Mouse (Mus musculus): ENCODE results near the gene Fras1. TPM values are rescaled to one million over a fixed set of nuclear protein-coding genes. Genes with fewer than 3 reads are reported as not detected.

The Fras1 gene
- total and polyA plus RNA-seq, 3 experiments: 1.00 to 1.6 (median 1.3) TPM

DNA sequence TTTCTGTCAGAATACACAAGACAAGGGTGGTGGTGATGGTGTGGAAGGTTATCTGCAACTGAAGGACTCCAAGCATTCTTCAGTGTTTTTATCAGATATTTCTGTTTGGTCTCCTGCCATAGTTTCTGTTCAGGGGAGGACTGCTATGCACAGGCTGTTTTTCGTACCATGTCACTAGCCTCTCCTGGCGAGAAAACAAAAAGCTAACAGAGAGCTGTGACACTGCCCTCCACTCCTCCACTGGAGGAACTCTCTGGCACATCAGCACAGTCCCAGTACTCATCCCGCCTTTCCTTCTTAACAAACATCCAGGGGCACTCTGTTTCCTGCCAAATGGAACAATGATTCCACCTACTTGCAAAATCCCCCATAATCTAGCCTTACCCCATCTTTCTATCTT lies 101.7 kb downstream of the Fras1 start:
- 34% methylated on average over 3 of the region's 3 CpGs for WGBS
- intact Hi-C loops (cut with DNase I): no loop called here
- Histone ChIP-seq H3K79me2 (replicated peaks; ENCODE audit: control insufficient read depth, insufficient read depth, low read length) (no peaks in the 10 kb centered on the region), H3K27me3 (ENCODE audit: control insufficient read depth, insufficient read depth, low read length) (no peaks in the 10 kb centered on the region), H3K4me3 (no peak overlapping the region), H3K27ac (no peak overlapping the region), H3K9ac (ENCODE audit: low read depth, low read length) (no peak overlapping the region), H3K36me3 (ENCODE audit: control insufficient read depth, insufficient read depth, low read length) (no peaks in the 10 kb centered on the region), H3K4me1 (ENCODE audit: control insufficient read depth, insufficient read depth, low read length) (no peaks in the 10 kb centered on the region)
- no peak for TF ChIP-seq CTCF (IDR thresholded peaks at IDR 0.05)
- no peak for TF ChIP-seq EP300 (IDR thresholded peaks at IDR 0.05; ENCODE audit: insufficient read depth, low read depth, low read length)
- TF ChIP-seq POLR2A (IDR thresholded peaks at IDR 0.05; ENCODE audit: insufficient read depth, low read depth, low read length): no peak
- DNase-seq: no peak

DNA sequence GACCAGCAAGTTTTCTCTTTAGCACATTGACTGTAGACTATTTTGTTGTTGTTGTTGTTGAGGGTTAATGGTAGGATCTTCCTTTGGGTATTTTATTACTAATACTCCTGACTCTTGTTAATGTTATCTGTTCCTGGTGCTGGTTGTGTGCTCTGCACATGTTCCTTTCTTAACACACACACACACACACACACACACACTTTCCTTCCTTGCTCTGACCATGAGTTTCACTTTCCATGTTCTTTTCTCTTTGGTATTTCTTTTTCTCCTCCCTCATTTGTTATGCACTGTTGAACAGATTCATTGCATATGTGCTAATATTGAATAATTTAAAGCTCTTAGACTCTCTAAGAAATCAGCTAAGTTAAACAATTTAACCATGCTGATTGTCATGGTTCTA lies 105.2 kb downstream of the Fras1 start:
- Histone ChIP-seq H3K4me3 (no peak overlapping the region), H3K27ac (no peak overlapping the region)
- intact Hi-C loops (cut with DNase I): no loop called here

DNA sequence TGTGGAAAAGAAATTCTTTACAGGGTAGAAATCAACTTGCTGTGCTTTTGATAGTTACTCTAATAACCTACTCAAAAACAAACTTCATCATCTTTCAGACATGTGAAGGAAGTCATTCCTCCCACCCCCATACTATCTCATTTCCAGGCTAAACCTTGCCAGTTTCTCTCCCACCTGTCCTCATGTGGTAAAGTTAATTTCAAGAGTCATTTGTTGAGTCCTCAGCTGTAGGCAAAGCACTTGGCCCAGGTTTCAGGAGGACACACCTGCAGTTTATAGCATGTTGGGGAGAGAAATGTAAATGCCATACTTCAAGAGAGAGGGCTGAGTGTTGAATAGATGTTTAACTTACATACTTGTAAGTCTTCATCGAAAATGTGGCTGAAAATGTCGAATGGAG lies 107.4 kb downstream of the Fras1 start:
- Histone ChIP-seq H3K4me1 (ENCODE audit: control insufficient read depth, insufficient read depth, low read length) (no peaks in the 10 kb centered on the region), H3K36me3 (ENCODE audit: control insufficient read depth, insufficient read depth, low read length) (no peaks in the 10 kb centered on the region), H3K79me2 (replicated peaks; ENCODE audit: control insufficient read depth, insufficient read depth, low read length) (no peaks in the 10 kb centered on the region), H3K27ac (no peak overlapping the region), H3K27me3 (ENCODE audit: control insufficient read depth, insufficient read depth, low read length) (no peaks in the 10 kb centered on the region), H3K4me3 (no peak overlapping the region), H3K9ac (ENCODE audit: low read depth, low read length) (no peak overlapping the region)
- WGBS: 89% methylated on average over 2 of the region's 2 CpGs
- no peak for DNase-seq
- TF ChIP-seq POLR2A (IDR thresholded peaks at IDR 0.05; ENCODE audit: insufficient read depth, low read depth, low read length) (no peak), CTCF (IDR thresholded peaks at IDR 0.05) (no peak), EP300 (IDR thresholded peaks at IDR 0.05; ENCODE audit: insufficient read depth, low read depth, low read length) (no peak)
- intact Hi-C loops (cut with DNase I): no loop called here

More for the DNA sequence above, 105.2 kb downstream of the Fras1 start:
- no peaks in the 10 kb centered on the region for H3K79me2 ChIP-seq (replicated peaks; ENCODE audit: control insufficient read depth, insufficient read depth, low read length)
- H3K9ac ChIP-seq (ENCODE audit: low read depth, low read length): no peak overlapping the region
- no peaks in the 10 kb centered on the region for H3K27me3 ChIP-seq (ENCODE audit: control insufficient read depth, insufficient read depth, low read length)
- TF ChIP-seq EP300 (IDR thresholded peaks at IDR 0.05; ENCODE audit: insufficient read depth, low read depth, low read length): no peak
- TF ChIP-seq CTCF (IDR thresholded peaks at IDR 0.05): no peak
- no peak for TF ChIP-seq POLR2A (IDR thresholded peaks at IDR 0.05; ENCODE audit: insufficient read depth, low read depth, low read length)
- no peak for DNase-seq
- H3K36me3 ChIP-seq (ENCODE audit: control insufficient read depth, insufficient read depth, low read length): no peaks in the 10 kb centered on the region
- no peaks in the 10 kb centered on the region for H3K4me1 ChIP-seq (ENCODE audit: control insufficient read depth, insufficient read depth, low read length)

DNA sequence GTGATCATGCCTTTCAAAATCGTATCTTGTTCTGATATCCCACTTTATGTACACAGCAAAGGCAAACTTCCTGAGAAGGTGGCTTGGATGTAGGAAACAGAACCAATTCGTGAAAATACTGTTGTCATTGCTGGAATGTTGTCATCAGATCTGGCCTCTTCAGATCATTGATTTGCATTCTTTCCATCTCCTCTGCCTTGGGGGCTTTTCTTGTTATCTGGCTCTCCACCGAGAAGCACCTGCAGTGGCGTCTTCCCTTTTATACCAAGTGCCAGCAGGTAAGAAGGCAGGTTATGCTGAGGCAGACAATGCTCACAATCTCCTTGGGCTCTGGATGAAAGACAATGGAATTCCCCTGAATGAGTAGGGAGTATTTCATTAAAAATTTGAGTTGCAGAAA lies 108.3 kb downstream of the Fras1 start:
- WGBS: 70% methylated on average over 4 of the region's 4 CpGs
- Histone ChIP-seq H3K79me2 (replicated peaks; ENCODE audit: control insufficient read depth, insufficient read depth, low read length) (no peaks in the 10 kb centered on the region), H3K27ac (no peak overlapping the region), H3K4me3 (no peak overlapping the region), H3K27me3 (ENCODE audit: control insufficient read depth, insufficient read depth, low read length) (no peaks in the 10 kb centered on the region), H3K36me3 (ENCODE audit: control insufficient read depth, insufficient read depth, low read length) (no peaks in the 10 kb centered on the region), H3K4me1 (ENCODE audit: control insufficient read depth, insufficient read depth, low read length) (no peaks in the 10 kb centered on the region), H3K9ac (ENCODE audit: low read depth, low read length) (no peak overlapping the region)
- DNase-seq: no peak
- intact Hi-C loops (cut with DNase I): no loop called here
- TF ChIP-seq CTCF (IDR thresholded peaks at IDR 0.05) (no peak), POLR2A (IDR thresholded peaks at IDR 0.05; ENCODE audit: insufficient read depth, low read depth, low read length) (no peak), EP300 (IDR thresholded peaks at IDR 0.05; ENCODE audit: insufficient read depth, low read depth, low read length) (no peak)

DNA sequence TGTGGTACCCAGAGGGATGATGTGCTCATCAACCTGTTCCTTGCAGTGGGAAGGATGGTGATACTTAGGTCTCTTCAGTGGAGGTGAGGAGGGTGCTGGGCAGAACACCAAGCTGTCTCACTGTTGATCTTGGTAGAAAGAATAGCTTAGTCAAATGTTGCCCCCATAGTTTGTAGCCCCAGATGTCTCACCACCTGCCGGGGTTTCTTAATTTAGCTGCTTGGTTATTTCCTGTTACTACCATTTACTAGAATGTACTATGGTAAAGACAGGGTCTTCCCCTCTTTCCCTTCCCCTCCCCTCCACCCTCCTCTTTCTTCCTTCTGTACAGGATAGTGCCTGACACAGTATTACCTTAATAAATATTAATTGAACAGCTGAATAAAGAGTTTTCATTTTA lies 118.7 kb downstream of the Fras1 start:
- intact Hi-C loops (cut with DNase I): no loop called here
- no peaks in the 10 kb centered on the region for H3K4me1 ChIP-seq (ENCODE audit: control insufficient read depth, insufficient read depth, low read length)
- WGBS: 43% methylated on average over 1 of the region's 1 CpGs
- no peak overlapping the region for H3K9ac ChIP-seq (ENCODE audit: low read depth, low read length)
- H3K36me3 ChIP-seq (ENCODE audit: control insufficient read depth, insufficient read depth, low read length): no peaks in the 10 kb centered on the region
- no peak overlapping the region for H3K4me3 ChIP-seq
- H3K79me2 ChIP-seq (replicated peaks; ENCODE audit: control insufficient read depth, insufficient read depth, low read length): no peaks in the 10 kb centered on the region
- no peak overlapping the region for H3K27ac ChIP-seq
- no peaks in the 10 kb centered on the region for H3K27me3 ChIP-seq (ENCODE audit: control insufficient read depth, insufficient read depth, low read length)
- DNase-seq: no peak
- TF ChIP-seq EP300 (IDR thresholded peaks at IDR 0.05; ENCODE audit: insufficient read depth, low read depth, low read length): no peak
- no peak for TF ChIP-seq CTCF (IDR thresholded peaks at IDR 0.05)

DNA sequence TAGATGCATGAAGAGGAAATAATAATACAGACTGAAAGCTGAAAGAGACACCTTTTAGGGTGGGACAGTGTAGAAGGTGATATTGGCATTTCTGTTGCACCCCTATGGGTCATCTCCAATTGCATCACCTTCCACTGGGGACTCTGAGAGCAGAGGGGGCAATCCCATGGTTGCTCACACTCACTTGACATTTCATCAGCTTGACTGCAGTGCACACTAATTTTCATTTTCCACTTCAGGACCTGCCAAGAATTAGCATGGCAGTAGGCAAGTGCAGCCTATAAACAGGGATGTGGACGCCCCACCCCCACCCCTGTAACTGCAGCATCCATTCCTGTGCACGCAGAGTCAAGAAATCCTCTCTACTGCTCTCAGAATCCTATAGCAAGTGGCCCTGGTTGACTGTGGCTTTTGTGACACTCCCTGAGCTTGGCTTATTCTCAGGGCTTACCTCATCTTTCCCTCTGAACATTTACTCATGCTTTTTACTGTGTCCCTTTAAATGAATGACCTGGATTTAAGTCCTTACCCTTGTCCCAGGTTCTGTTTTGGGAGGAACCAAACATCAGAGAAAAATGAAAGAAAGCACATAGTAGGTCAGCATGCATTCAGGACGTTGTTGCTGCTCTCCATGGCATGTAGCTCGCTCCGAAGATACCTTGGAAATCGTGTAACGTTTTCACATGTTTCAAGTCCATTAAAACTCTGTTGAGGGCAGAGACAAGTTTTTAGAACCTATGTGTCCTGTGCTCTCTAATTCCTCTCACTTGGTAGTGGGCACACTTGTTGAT lies 120.9 kb downstream of the Fras1 start:
- Histone ChIP-seq H3K9ac (ENCODE audit: low read depth, low read length) (no peak overlapping the region), H3K4me1 (ENCODE audit: control insufficient read depth, insufficient read depth, low read length) (no peaks in the 10 kb centered on the region), H3K79me2 (replicated peaks; ENCODE audit: control insufficient read depth, insufficient read depth, low read length) (no peaks in the 10 kb centered on the region), H3K27me3 (ENCODE audit: control insufficient read depth, insufficient read depth, low read length) (no peaks in the 10 kb centered on the region), H3K36me3 (ENCODE audit: control insufficient read depth, insufficient read depth, low read length) (no peaks in the 10 kb centered on the region), H3K27ac (no peak overlapping the region), H3K4me3 (no peak overlapping the region)
- no peak for TF ChIP-seq EP300 (IDR thresholded peaks at IDR 0.05; ENCODE audit: insufficient read depth, low read depth, low read length)
- TF ChIP-seq POLR2A (IDR thresholded peaks at IDR 0.05; ENCODE audit: insufficient read depth, low read depth, low read length): no peak
- TF ChIP-seq CTCF (IDR thresholded peaks at IDR 0.05): no peak
- intact Hi-C loops (cut with DNase I): no loop called here
- WGBS: 88% methylated on average over 7 of the region's 7 CpGs
- DNase-seq: no peak

Measured in heart, adult 2 months (tissue).